Mouse (Mus musculus) layer of hippocampus, postnatal 36 days (tissue): ENCODE data around the gene Kctd10. TPM values are rescaled to one million over a fixed set of nuclear protein-coding genes. Genes with fewer than 3 reads are reported as not detected.

Source experiments
- DNase-seq, 2 experiments: peaks; one replicate each; pipeline ENCODE4 v3.0.0; 2022
- microRNA-seq, 2 experiments: library from miRNA; unstranded; fragments of <30 nt; microRNA quantifications; one replicate each; pipeline ENCODE4 v1.2.0; 2021
- total RNA-seq, 2 experiments: library from RNA; stranded (reverse); gene quantifications; 2 replicates each; pipeline ENCODE4 v1.2.3; 2021

Gene Kctd10
- total RNA-seq, 2 experiments from 2014 or later, result 47.5 to 48.3 TPM

DNA sequence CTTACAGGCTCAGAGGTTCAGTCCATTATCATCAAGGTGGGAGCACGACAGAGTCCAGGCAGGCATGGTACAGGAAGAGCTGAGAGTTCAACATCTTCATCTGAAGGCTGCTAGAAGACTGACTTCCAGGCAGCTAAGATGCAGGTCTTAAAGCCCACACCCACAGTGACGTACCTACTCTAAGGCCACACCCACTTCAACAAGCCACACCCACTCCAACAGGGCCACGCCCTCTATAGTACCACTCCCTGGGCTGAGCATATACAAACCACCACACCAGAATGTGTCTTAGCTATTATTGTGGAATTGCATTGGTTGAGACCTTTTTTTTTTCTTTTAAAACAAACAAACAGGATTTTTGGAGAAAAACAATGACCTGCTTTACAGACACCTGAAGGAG lies 34.8 kb downstream of the Kctd10 start:
- no peak for DNase-seq

DNA sequence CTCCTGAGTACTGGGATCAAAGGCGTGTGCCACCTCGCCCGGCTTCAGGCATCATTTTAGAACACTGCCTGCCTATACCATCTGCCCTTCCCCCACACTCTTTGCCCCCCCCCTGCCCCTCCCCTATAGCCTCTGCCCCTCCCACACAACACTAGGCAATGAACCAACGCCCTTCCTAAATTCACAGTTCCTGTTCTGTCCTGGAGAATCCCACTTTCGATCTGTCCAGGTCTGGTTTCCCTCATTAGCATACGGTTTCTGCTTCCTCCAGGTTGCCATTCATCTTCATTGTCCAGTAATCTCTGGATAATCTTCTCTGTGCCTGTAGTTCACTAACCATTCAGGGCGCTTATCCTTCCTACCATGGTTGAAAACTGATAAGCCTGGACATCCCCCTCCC lies 36.7 kb downstream of the Kctd10 start:
- DNase-seq, result no peak

DNA sequence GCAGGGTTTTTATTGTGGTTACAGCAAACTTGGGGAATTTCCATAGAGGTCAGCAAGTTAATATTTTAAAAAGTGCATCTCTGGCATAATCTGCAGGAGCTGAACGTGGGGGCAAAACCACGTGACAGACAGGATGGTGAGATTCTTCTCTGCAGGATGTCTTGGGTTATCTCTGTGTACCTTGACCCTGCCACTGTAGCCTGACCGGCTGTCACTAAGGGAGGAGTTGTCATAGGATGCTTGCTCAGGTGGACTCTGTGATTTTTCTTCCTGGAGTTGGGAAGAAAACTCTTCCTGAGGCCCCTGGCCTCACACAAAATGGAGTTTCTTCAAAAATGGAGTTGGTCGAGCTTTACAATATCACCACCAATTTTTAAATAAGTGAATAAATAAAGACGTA lies 37.3 kb downstream of the Kctd10 start:
- DNase-seq, result no peak

DNA sequence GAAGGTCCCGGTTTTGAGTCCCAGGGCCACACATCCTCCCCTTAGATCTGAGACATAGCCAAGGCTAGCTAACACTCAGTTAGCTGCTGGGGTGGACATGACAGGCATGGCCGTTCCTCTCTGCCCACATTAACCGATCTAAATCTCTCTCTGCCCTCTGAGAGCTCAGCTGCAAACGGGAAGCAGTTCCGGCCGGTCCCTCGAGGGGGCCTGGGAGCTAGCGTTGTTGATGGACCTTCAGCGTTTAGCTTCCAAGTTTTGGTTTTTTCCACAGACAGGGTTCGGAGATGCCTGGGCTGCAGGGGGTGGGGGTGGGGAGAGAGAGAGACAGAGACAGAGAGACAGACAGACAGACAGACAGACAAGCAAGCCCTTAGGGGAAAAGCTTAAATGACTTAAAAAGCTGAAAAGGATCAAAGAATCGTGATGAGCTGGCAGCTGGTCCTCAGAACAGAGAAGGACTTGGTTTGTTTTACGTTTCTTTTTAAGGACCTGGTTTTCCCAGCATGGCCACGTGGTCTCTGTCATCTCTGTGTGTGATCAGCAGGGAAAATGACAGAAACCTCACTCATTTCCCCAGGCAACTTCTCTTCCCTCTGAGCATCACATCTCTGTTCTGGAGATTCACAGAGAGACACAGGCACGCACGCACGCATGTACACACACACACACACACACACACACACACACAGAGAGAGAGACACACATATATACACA lies 56.4 kb downstream of the Kctd10 start:
- DNase-seq, result peak in 1 of 2 experiments; percentile 9

DNA sequence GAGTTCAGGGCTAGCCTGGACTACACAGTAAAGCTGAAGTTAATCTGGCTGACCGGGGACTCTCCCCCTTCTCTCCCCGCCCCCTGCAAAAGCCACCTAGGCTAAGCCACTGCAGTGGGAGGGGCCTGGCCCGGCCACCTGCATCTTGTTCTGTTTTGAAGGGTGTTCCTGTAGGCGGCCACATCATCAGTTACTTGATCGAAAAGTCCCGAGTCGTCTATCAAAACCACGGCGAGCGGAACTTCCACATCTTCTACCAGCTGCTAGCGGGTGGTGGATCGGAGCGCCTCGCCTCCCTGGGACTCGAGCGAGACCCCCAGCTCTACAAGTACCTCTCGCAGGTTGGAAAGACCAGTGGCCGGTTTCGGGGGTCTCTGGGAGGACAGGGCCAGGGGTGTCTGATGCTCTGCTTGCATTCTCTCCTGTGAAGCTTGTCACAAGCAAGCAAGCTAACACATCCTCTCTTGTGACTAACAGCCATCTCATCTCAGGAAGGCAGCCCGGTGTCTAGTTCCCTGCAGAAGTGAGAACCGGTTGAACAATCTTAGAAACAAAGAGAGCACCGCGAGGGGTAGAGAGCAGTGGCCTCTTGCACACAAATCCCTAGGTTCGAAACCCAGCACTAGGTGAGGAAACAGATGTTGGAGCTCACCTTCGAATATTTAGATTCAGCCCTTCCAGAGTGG lies 57.1 kb downstream of the Kctd10 start:
- no peak for DNase-seq

Small RNAs within 50 kb of the gene (microRNA-seq; reads per million reads assigned to microRNA genes)
- 0 to 0.63 reads per million in 2 experiments for gene Mir7027

Other genes with a start within 250 kb of the Kctd10 start
- gene Acacb, start 234.0 kb downstream of the Kctd10 start, total RNA-seq, result 1 to 10 TPM; 4.8 to 6.5 TPM
- not detected for gene Foxn4, start 106.7 kb downstream of the Kctd10 start, total RNA-seq
- 1 to 10 TPM; 2.0 to 3.0 TPM for gene Myo1h, start 91.3 kb downstream of the Kctd10 start, total RNA-seq
- gene Ube3b, start 99 bp upstream of the Kctd10 start, total RNA-seq, result 10 to 100 TPM; 78.0 to 81.6 TPM
- gene Mmab, start 63.6 kb upstream of the Kctd10 start, total RNA-seq, result 10 to 100 TPM; 18.3 to 19.0 TPM
- gene Mvk, start 63.8 kb upstream of the Kctd10 start, total RNA-seq, result 10 to 100 TPM; 25.0 to 27.1 TPM
- gene Fam222a, start 187.5 kb upstream of the Kctd10 start, total RNA-seq, result 1 to 10 TPM; 4.6 to 5.8 TPM